Mouse (Mus musculus): Measurements from ENCODE around the gene Myo1a. TPM values are rescaled to one million over a fixed set of nuclear protein-coding genes. Genes with fewer than 3 reads are reported as not detected.

Myo1a gene
- polyA plus RNA-seq, 1 experiment: 0.21 TPM

DNA sequence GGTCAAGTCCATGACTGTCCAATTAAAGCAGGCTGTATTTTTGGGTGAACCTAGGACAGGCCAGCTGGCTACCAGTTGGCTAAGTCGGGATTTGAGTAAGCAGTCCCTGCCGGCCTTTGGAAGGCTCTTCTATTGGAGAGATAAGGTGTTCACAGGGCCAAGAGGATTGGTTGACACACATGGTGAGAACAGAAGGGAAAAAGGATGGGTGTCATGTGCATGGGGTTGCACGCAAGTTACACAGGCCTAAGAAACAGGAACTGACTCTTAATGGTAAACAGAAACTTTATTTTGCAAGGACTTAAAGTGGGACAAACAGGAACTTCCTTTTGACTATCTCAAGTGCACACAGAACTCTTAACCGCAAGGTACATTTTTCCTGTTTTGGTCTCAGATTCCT is 31.9 kb downstream of the Myo1a start:
- Histone ChIP-seq H3K27ac (ENCODE audit: insufficient read depth, low read length) (peak overlapping the region; percentile 85), H3K4me3 (ENCODE audit: extremely low read depth, insufficient read depth, insufficient read length) (no peak overlapping the region), H3K4me1 (ENCODE audit: control insufficient read depth, insufficient read depth, insufficient read length) (peaks cover 17% of the 10 kb centered on the region; the same call in 1 of the 2 replicates), H3K27me3 (ENCODE audit: control insufficient read depth, insufficient read depth, low read length) (no peaks in the 10 kb centered on the region; the same call in 1 of the 2 replicates), H3K36me3 (ENCODE audit: control insufficient read depth, insufficient read depth, low read length) (peaks cover 3% of the 10 kb centered on the region)
- 25% methylated on average over 4 of the region's 4 CpGs for WGBS
- peak in 1 of 2 experiments; percentile 60 for DNase-seq (ENCODE audit: low read depth in 1 of 2, low spot score in 2 of 2)
- TF ChIP-seq CTCF (IDR thresholded peaks at IDR 0.05; ENCODE audit: extremely low read depth, insufficient read depth, insufficient read length, insufficient replicate concordance): no peak
- TF ChIP-seq POLR2A (IDR thresholded peaks at IDR 0.05; ENCODE audit: low read depth, low read length): no peak

DNA sequence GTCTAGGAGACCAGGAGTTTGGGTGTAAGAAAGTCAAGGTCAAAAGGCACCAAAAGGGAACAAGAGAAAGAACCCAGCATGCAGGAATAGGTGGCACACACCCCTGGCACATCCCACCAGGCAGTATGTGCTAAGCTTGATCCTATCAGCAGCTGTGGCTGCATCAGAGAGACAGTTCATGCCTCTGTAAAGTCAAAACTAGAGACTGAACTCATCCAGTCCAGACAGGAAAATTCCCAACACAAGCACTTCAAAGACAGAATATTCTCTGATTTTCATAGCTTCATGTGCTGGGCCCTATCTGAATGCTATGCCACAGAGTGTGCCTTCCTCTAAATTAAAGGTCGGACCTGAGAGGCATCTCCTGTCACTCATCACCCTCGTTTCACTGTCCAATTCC is 32.6 kb downstream of the Myo1a start:
- TF ChIP-seq CTCF (IDR thresholded peaks at IDR 0.05; ENCODE audit: extremely low read depth, insufficient read depth, insufficient read length, insufficient replicate concordance): no peak
- no peak for TF ChIP-seq POLR2A (IDR thresholded peaks at IDR 0.05; ENCODE audit: low read depth, low read length)
- peak overlapping the region; percentile 51 for H3K27ac ChIP-seq (ENCODE audit: insufficient read depth, low read length)

DNA sequence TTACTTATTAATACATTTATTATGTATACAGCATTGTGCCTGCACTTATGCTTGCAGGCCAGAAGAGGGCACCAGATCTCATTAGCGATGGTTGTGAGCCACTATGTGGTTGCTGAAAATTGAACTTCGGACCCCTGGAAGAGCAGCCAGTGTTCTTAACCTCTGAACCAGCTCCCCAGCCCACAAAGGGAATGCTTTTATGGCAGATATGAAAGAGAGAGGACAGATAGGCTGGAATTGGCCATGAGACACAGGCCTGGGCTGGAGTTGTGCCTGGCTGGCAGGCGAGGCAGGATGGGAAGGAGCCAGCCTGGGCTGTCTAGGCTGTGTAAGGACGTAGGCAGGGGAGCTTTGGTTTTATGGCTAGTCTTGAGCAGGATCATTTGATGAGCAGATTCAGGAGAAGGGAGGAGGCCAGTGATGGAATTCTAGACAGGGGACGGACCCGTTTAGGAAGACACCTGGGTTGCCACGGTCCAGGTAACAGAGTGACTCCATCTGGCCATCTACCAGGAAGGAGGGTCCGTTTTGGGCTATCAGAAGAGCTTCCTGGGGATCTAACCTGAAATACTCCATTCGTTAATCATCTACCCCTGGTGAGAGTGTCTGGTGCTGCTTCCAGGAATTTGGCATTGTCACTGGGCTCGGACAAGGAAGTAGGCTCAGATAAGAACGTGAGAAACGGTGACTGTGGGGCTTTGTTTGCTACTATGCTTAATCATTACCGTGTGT is 33.3 kb downstream of the Myo1a start:
- peaks cover 16% of the 10 kb centered on the region for H3K36me3 ChIP-seq (ENCODE audit: control insufficient read depth, insufficient read depth, low read length)
- 0 out of 2 replicates have a peak overlapping the region, but pooled peaks have one; percentile 1 for H3K27ac ChIP-seq (ENCODE audit: insufficient read depth, low read length)
- TF ChIP-seq POLR2A (IDR thresholded peaks at IDR 0.05; ENCODE audit: low read depth, low read length): no peak
- peak; percentile 29; the same call in 1 of the 2 replicates for TF ChIP-seq CTCF (IDR thresholded peaks at IDR 0.05; ENCODE audit: extremely low read depth, insufficient read depth, insufficient read length, insufficient replicate concordance)
- H3K4me3 ChIP-seq (ENCODE audit: extremely low read depth, insufficient read depth, insufficient read length): no peak overlapping the region
- 45% methylated on average over 13 of the region's 13 CpGs for WGBS
- DNase-seq (ENCODE audit: low read depth in 1 of 2, low spot score in 2 of 2): peak in 1 of 2 experiments; percentile 46
- no peaks in the 10 kb centered on the region; the same call in 1 of the 2 replicates for H3K27me3 ChIP-seq (ENCODE audit: control insufficient read depth, insufficient read depth, low read length)
- H3K4me1 ChIP-seq (ENCODE audit: control insufficient read depth, insufficient read depth, insufficient read length): peaks cover 17% of the 10 kb centered on the region; the same call in 1 of the 2 replicates

More for the DNA sequence above, 32.6 kb downstream of the Myo1a start:
- no peak for DNase-seq (ENCODE audit: low read depth in 1 of 2, low spot score in 2 of 2)
- H3K4me1 ChIP-seq (ENCODE audit: control insufficient read depth, insufficient read depth, insufficient read length): peaks cover 17% of the 10 kb centered on the region; the same call in 1 of the 2 replicates
- 35% methylated on average over 2 of the region's 2 CpGs for WGBS
- no peak overlapping the region for H3K4me3 ChIP-seq (ENCODE audit: extremely low read depth, insufficient read depth, insufficient read length)
- peaks cover 8% of the 10 kb centered on the region for H3K36me3 ChIP-seq (ENCODE audit: control insufficient read depth, insufficient read depth, low read length)
- no peaks in the 10 kb centered on the region; the same call in 1 of the 2 replicates for H3K27me3 ChIP-seq (ENCODE audit: control insufficient read depth, insufficient read depth, low read length)

DNA sequence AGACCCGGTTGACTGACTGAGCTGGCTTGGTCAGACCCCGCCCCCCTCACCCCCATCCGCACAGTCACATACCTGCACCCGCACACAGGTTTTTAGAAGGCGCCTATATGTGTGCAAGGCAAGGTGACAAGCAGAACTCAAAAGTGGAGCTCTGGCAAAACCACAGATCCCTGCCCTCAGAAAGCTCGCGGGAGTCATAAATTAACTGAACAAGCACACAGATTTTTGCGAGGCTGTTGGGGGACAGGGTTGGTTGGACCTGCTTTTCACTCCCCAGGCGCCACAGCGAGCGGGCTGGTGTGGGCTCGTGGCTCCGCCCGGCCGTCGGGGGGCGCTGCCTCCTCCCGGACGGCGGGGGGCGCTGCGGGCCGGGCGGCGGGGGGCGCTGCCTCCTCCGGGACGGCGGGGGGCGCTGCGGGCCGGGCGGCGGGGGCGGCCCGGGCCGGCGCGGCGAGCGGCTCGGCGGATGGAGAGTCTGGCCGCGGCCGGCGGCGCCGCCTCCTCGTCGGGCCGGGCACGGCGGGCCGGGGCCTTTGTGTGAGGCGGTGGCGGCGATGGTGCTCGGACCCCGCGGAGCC is 34.2 kb downstream of the Myo1a start, which contains the start of gene Zbtb39:
Zbtb39 (plus strand) TSS at position 456 of the 578 bp plus-strand sequence.
- H3K36me3 ChIP-seq (ENCODE audit: control insufficient read depth, insufficient read depth, low read length): peaks cover 23% of the 10 kb centered on the region
- under 1% methylated on average over 38 of the region's 61 CpGs for WGBS
- TF ChIP-seq CTCF (IDR thresholded peaks at IDR 0.05; ENCODE audit: extremely low read depth, insufficient read depth, insufficient read length, insufficient replicate concordance) (peak; percentile 34; the same call in 1 of the 2 replicates), POLR2A (IDR thresholded peaks at IDR 0.05; ENCODE audit: low read depth, low read length) (no peak)
- DNase-seq (ENCODE audit: low read depth in 1 of 2, low spot score in 2 of 2): peak; percentile 53 to 72
- peaks cover 17% of the 10 kb centered on the region; the same call in 1 of the 2 replicates for H3K4me1 ChIP-seq (ENCODE audit: control insufficient read depth, insufficient read depth, insufficient read length)
- no peaks in the 10 kb centered on the region; the same call in 1 of the 2 replicates for H3K27me3 ChIP-seq (ENCODE audit: control insufficient read depth, insufficient read depth, low read length)
- H3K27ac ChIP-seq (ENCODE audit: insufficient read depth, low read length): peak within 1 kb of the TSS; percentile 26; the same call in 1 of the 2 replicates
- peak within 1 kb of the TSS; percentile 79 for H3K4me3 ChIP-seq (ENCODE audit: extremely low read depth, insufficient read depth, insufficient read length)

DNA sequence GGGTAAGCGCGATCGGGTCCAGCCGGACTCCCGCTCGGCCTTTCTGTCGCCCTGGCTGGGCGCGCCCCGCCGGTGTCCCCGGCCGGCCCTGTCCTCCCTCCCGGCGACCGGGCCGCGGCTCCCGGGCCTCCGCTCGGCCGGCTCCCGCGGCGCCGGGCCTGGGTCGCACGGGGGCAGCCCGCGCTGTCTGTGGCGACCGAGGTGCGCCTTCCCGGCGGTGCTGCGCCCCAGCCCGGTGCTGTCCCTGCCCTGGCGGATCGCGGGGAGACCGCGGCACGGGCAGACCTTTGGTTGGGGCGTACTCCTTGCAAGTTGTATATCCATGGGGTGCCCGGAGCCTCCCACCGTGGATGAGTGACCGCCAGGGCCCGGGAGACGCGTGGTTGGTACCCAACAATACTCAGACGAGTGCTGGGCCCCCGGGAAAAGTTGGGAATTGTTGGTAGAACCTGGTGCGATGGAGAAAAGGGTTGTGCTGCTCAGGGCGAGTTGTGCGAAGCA is 34.7 kb downstream of the Myo1a start:
- TF ChIP-seq CTCF (IDR thresholded peaks at IDR 0.05; ENCODE audit: extremely low read depth, insufficient read depth, insufficient read length, insufficient replicate concordance): no peak
- TF ChIP-seq POLR2A (IDR thresholded peaks at IDR 0.05; ENCODE audit: low read depth, low read length): no peak
- DNase-seq (ENCODE audit: low read depth in 1 of 2, low spot score in 2 of 2): peak in 1 of 2 experiments; percentile 31
- Histone ChIP-seq H3K4me1 (ENCODE audit: control insufficient read depth, insufficient read depth, insufficient read length) (peaks cover 17% of the 10 kb centered on the region; the same call in 1 of the 2 replicates), H3K4me3 (ENCODE audit: extremely low read depth, insufficient read depth, insufficient read length) (peak overlapping the region; percentile 79), H3K27ac (ENCODE audit: insufficient read depth, low read length) (peak overlapping the region; percentile 26; the same call in 1 of the 2 replicates), H3K36me3 (ENCODE audit: control insufficient read depth, insufficient read depth, low read length) (peaks cover 25% of the 10 kb centered on the region), H3K27me3 (ENCODE audit: control insufficient read depth, insufficient read depth, low read length) (no peaks in the 10 kb centered on the region; the same call in 1 of the 2 replicates)
- under 1% methylated on average over 55 of the region's 55 CpGs for WGBS

DNA sequence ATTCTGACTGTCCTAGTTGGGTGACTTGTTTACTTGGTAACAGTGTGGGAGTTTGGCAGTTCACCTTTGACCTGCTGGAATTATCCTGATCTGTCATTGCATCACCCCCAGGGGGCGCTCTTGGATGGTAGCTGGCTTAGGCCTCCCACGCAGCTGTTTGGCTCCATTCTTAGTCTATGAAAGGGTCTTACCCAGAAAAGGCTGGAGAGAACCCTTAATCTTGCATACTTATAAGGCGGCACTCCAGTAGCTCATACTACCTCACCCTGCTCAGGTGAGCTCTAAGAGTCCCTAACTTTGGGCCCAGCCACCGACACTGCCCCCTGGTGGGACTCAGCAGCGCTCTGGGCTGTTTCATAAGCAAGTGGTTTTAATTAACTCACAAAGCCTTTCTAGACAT is 39.7 kb downstream of the Myo1a start:
- H3K27me3 ChIP-seq (ENCODE audit: control insufficient read depth, insufficient read depth, low read length): no peaks in the 10 kb centered on the region
- no peak overlapping the region for H3K4me3 ChIP-seq (ENCODE audit: extremely low read depth, insufficient read depth, insufficient read length)
- DNase-seq (ENCODE audit: low read depth in 1 of 2, low spot score in 2 of 2): peak in 1 of 2 experiments; percentile 23
- WGBS: 85% methylated on average over 5 of the region's 5 CpGs
- H3K4me1 ChIP-seq (ENCODE audit: control insufficient read depth, insufficient read depth, insufficient read length): no peaks in the 10 kb centered on the region
- H3K36me3 ChIP-seq (ENCODE audit: control insufficient read depth, insufficient read depth, low read length): peaks cover 28% of the 10 kb centered on the region
- TF ChIP-seq CTCF (IDR thresholded peaks at IDR 0.05; ENCODE audit: extremely low read depth, insufficient read depth, insufficient read length, insufficient replicate concordance): 0 out of 2 replicates have a peak, but pooled peaks have one; percentile 20
- TF ChIP-seq POLR2A (IDR thresholded peaks at IDR 0.05; ENCODE audit: low read depth, low read length): no peak
- no peak overlapping the region for H3K27ac ChIP-seq (ENCODE audit: insufficient read depth, low read length)
